Comparison of ENCODE assay signal across 8 mouse cellular contexts in the genomic region with DNA sequence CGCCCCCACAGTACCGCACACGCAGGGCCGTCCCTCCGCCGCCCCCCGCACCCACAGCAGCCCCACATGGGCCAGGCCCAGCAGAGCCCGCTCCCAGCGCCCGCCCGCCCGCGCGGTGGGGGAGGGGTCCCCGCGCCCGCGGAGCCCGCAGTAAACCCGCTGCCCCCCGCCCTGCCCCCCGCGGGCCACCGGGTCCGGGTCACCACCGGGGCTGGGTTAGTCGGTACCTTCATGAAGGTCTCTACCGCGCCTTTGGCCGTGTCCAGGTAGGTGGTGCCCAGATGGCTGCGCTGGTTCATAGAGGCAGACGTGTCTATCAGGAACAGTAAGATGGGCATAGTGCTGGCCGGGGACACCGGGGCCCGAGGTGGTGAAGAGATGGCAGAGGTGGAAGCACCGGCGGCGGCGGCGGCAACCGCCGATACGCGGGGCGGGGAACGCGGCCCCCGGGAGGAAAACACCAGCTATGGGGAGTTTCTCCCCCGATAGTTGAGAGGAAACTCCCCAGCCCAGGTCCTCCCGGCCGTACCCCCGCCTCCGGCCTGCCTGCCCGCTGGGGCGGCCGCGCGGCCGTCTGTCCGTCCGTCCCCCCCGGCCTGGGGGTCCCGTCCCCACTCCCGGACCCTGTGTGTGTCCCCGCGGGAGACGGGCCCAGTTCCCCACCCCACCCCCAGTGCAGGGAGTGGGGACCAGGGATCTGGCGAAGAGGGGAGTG. TPM values are rescaled to one million over a fixed set of nuclear protein-coding genes. Genes with fewer than 3 reads are reported as not detected.
DNase-seq lines count a peak whose midpoint lies in the region; ATAC-seq and TF ChIP-seq lines count a peak whose summit lies in the region.

No protein-coding gene starts in this region.

- H3K36me3 ChIP-seq in E14TG2a.4 (ENCODE audit: insufficient read depth, low read length) = peaks cover 29% of the 10 kb centered on the region
- no peaks in the 10 kb centered on the region; the same call in 1 of the 2 replicates for H3K36me3 ChIP-seq in forebrain, embryonic 16.5 days (ENCODE audit: control insufficient read depth, insufficient read depth)

- ATAC-seq in forebrain, embryonic 16.5 days = peak; percentile 36

- no peaks in the 10 kb centered on the region for H3K9me3 ChIP-seq in E14TG2a.4 (ENCODE audit: low read length)
- no peaks in the 10 kb centered on the region for H3K9me3 ChIP-seq in forebrain, embryonic 16.5 days (ENCODE audit: control insufficient read depth, low read length)

- H3K4me3 ChIP-seq in E14TG2a.4 (replicated peaks; ENCODE audit: low read length) = peak overlapping the region; percentile 97
- H3K4me3 ChIP-seq in forebrain, embryonic 16.5 days (replicated peaks; ENCODE audit: low read length) = peak overlapping the region; percentile 87

- DNase-seq in c-Kit-negative CD71-positive TER-119-positive erythroid progenitor cells, embryonic 14.5 days (ENCODE audit: low read depth, low spot score) = peak; percentile 50
- DNase-seq in heart, postnatal 14 days = peak; percentile 60 to 62
- DNase-seq in layer of hippocampus, adult 11-12 months (ENCODE audit: low spot score) = peak; percentile 62
- DNase-seq in lung, adult 18-20 months = peak; percentile 51 to 60
- peak; percentile 42 for DNase-seq in ovary, adult 18-20 months (ENCODE audit: low spot score)
- DNase-seq in thymus, postnatal 4 days = peak; percentile 78

- no peak for TF ChIP-seq CTCF in E14TG2a.4 (conservative IDR thresholded peaks at IDR 0.05; ENCODE audit: low read length)

- peak overlapping the region; percentile 97 for H3K27ac ChIP-seq in forebrain, embryonic 16.5 days (ENCODE audit: low read length)

- under 1% methylated on average over 59 of the region's 68 CpGs for WGBS in forebrain, embryonic 16.5 days

- peak overlapping the region; percentile 93 for H3K9ac ChIP-seq in forebrain, embryonic 16.5 days (replicated peaks; ENCODE audit: low read depth, low read length)

- no peaks in the 10 kb centered on the region for H3K27me3 ChIP-seq in E14TG2a.4 (ENCODE audit: insufficient read depth, low read length)
- H3K27me3 ChIP-seq in forebrain, embryonic 16.5 days (replicated peaks; ENCODE audit: control insufficient read depth, insufficient read depth, low read length) = no peaks in the 10 kb centered on the region

- peak overlapping the region; percentile 80 for H3K4me2 ChIP-seq in forebrain, embryonic 16.5 days (ENCODE audit: low read length)

- peaks cover 43% of the 10 kb centered on the region for H3K4me1 ChIP-seq in E14TG2a.4 (replicated peaks; ENCODE audit: low read depth, low read length)
- H3K4me1 ChIP-seq in forebrain, embryonic 16.5 days (replicated peaks; ENCODE audit: control insufficient read depth, insufficient read depth, low read length) = peaks cover 10% of the 10 kb centered on the region

- intact Hi-C loops in heart, postnatal 14 days (cut with DNase I) = loop anchor here (2.0 to 10.0 kb wide), 3 partner anchors 120 to 206 kb away; partner anchors contain the start of gene Fam124a

RNA-seq across cellular contexts. Expression of gene Ints6, which starts 0.5 kb away (rescaled TPM):
- 18.4 and 22.6 TPM in 2 replicates for polyA plus RNA-seq in forebrain, embryonic 16.5 days (2015; fragmentation: Nextera tagmentation; extraction: Ambion mirVana)
- total RNA-seq in heart, postnatal 14 days (2021) = 10 to 100 TPM; 20.6 to 25.6 TPM

Comparison
In these comparisons a context has a peak if more than half of its experiments do, and no peak if none do; other contexts are left out.
1. Peak in every context shown above with its lines: DNase-seq, ATAC-seq, H3K4me3 ChIP-seq and H3K27ac ChIP-seq.